Mouse (Mus musculus) gastrocnemius, postnatal 25 days (tissue): ENCODE data around the gene Atg2b. TPM values are rescaled to one million over a fixed set of nuclear protein-coding genes. Genes with fewer than 3 reads are reported as not detected.

Source experiments
- DNase-seq: peaks from one replicate; pipeline ENCODE4 v3.0.0; 2022
- long read RNA-seq, 2 experiments: library from polyadenylated mRNA; stranded (forward); transcript quantifications; one replicate each; pipeline ENCODE4 v2.0.0; 2021
- total RNA-seq, 2 experiments: library from RNA; stranded (reverse); gene quantifications; 1 replicate in 1 of 2; 2 replicates in 1 of 2; pipeline ENCODE4 v1.2.3; 2021

Atg2b gene
- total RNA-seq: 10 to 100 TPM; 13.4 to 15.1 TPM
- long read RNA-seq, experiment 1, partial matches to known transcripts: 1 of 11 reads
- long read RNA-seq, experiment 1, other reads (novel, unspliced or antisense): 10 of 11 reads
- long read RNA-seq, experiment 2, full-length matches to known transcripts: 1 of 4 reads
- long read RNA-seq, experiment 2, partial matches to known transcripts: 2 of 4 reads
- long read RNA-seq, experiment 2, other reads (novel, unspliced or antisense): 1 of 4 reads

- DNase-seq: peak; percentile 93
These were observed at the start of gene Atg2b for GRCm38 (mm10) chr12:105685001-105685691. Atg2b (minus strand) TSS chr12:105685211.

- DNase-seq: no peak
These were observed 48.6 kb upstream of the Atg2b start for GRCm38 (mm10) chr12:105733370-105734159.

- DNase-seq: no peak
These were observed 45.9 kb upstream of the Atg2b start for GRCm38 (mm10) chr12:105730851-105731460.

- DNase-seq: no peak
These were observed 43.0 kb upstream of the Atg2b start for GRCm38 (mm10) chr12:105727964-105728363.

- no peak for DNase-seq
These were observed 42.3 kb upstream of the Atg2b start for GRCm38 (mm10) chr12:105727268-105727667.

GRCm38 (mm10) chr12:105725736-105726135, 40.7 kb upstream of the Atg2b start:
- no peak for DNase-seq

GRCm38 (mm10) chr12:105724616-105725015, 39.6 kb upstream of the Atg2b start:
- DNase-seq: no peak

GRCm38 (mm10) chr12:105722657-105723056, 37.6 kb upstream of the Atg2b start:
- no peak for DNase-seq

- no peak for DNase-seq
These were observed 36.6 kb upstream of the Atg2b start for GRCm38 (mm10) chr12:105721452-105722132.

GRCm38 (mm10) chr12:105720196-105720595, 35.2 kb upstream of the Atg2b start:
- DNase-seq: no peak

- no peak for DNase-seq
These were observed 33.6 kb upstream of the Atg2b start for GRCm38 (mm10) chr12:105718616-105719015.

GRCm38 (mm10) chr12:105705799-105706487, 20.9 kb upstream of the Atg2b start, which contains the start of gene Ak7:
Ak7 (plus strand) TSS chr12:105705976.
- peak; percentile 73 for DNase-seq

GRCm38 (mm10) chr12:105700433-105700832, 15.4 kb upstream of the Atg2b start:
- DNase-seq: no peak

GRCm38 (mm10) chr12:105697104-105697780, 12.2 kb upstream of the Atg2b start:
- DNase-seq: no peak

- no peak for DNase-seq
These were observed 10.8 kb upstream of the Atg2b start for GRCm38 (mm10) chr12:105695848-105696247.

- DNase-seq: peak; percentile 55
These were observed 9.0 kb upstream of the Atg2b start for GRCm38 (mm10) chr12:105694021-105694420.

- DNase-seq: no peak
These were observed 4.4 kb upstream of the Atg2b start for GRCm38 (mm10) chr12:105689435-105689834.

- no peak for DNase-seq
These were observed 3.5 kb upstream of the Atg2b start for GRCm38 (mm10) chr12:105688546-105688945.

- DNase-seq: no peak
These were observed 2.4 kb upstream of the Atg2b start for GRCm38 (mm10) chr12:105687416-105687815.

- no peak for DNase-seq
These were observed 1.8 kb upstream of the Atg2b start for GRCm38 (mm10) chr12:105686791-105687190.
